In genomic region chr4:148462717-148463116, GRCm38 (mm10) we compare ENCODE assay signal across 14 mouse cellular contexts. TPM values are rescaled to one million over a fixed set of nuclear protein-coding genes. Genes with fewer than 3 reads are reported as not detected.
"Had no signal": no experiment of that assay in that cellular context is flagged by ENCODE, and none has a peak within 500 bp of the region (broad histone marks: within the 10 kb centered on the region; RNA-seq: fewer than 3 reads in every experiment).

No protein-coding gene starts in this region.

- H3K27ac ChIP-seq: hindbrain, embryonic 15.5 days; limb, embryonic 15.5 days; liver, embryonic 14.5 days; macrophage; midbrain, embryonic 12.5 days; neural tube, embryonic 15.5 days had no signal

- DNase-seq: right cerebral cortex, adult 18-20 months; right cerebral cortex, postnatal 25 days; thymus, adult 18-20 months had no signal

- H3K9me3 ChIP-seq: hindbrain, embryonic 15.5 days; limb, embryonic 15.5 days; megakaryocyte, embryonic 14.5 days; midbrain, embryonic 12.5 days; neural tube, embryonic 15.5 days had no signal

- H3K4me1 ChIP-seq: hindbrain, embryonic 15.5 days; limb, embryonic 15.5 days; midbrain, embryonic 12.5 days had no signal

- H3K4me3 ChIP-seq: hindbrain, embryonic 15.5 days; limb, embryonic 15.5 days; megakaryocyte, embryonic 14.5 days; midbrain, embryonic 12.5 days; myocyte; neural tube, embryonic 15.5 days had no signal

- ATAC-seq: inflammation-experienced regulatory T-cells, adult 6 months; intestine, postnatal 0 days had no signal

- H3K4me2 ChIP-seq: hindbrain, embryonic 15.5 days; limb, embryonic 15.5 days; midbrain, embryonic 12.5 days; neural tube, embryonic 15.5 days had no signal

- H3K27me3 ChIP-seq: hindbrain, embryonic 15.5 days; limb, embryonic 15.5 days; megakaryocyte, embryonic 14.5 days; midbrain, embryonic 12.5 days; neural tube, embryonic 15.5 days had no signal

- H3K9ac ChIP-seq: hindbrain, embryonic 15.5 days; limb, embryonic 15.5 days; liver, embryonic 14.5 days; midbrain, embryonic 12.5 days; neural tube, embryonic 15.5 days had no signal

RNA-seq across cellular contexts. Expression of gene Angptl7, which starts 37.5 kb away (rescaled TPM):
- polyA plus RNA-seq: small intestine, adult 2 months had no signal
